Mouse (Mus musculus): ENCODE measurements at regions not wholly inside any gene's neighbourhood (a gene's known extent, or its start where the extent isn't known, plus 50 kb on each side); places are given as distances from the start of the nearest gene placed in this dataset.

DNA sequence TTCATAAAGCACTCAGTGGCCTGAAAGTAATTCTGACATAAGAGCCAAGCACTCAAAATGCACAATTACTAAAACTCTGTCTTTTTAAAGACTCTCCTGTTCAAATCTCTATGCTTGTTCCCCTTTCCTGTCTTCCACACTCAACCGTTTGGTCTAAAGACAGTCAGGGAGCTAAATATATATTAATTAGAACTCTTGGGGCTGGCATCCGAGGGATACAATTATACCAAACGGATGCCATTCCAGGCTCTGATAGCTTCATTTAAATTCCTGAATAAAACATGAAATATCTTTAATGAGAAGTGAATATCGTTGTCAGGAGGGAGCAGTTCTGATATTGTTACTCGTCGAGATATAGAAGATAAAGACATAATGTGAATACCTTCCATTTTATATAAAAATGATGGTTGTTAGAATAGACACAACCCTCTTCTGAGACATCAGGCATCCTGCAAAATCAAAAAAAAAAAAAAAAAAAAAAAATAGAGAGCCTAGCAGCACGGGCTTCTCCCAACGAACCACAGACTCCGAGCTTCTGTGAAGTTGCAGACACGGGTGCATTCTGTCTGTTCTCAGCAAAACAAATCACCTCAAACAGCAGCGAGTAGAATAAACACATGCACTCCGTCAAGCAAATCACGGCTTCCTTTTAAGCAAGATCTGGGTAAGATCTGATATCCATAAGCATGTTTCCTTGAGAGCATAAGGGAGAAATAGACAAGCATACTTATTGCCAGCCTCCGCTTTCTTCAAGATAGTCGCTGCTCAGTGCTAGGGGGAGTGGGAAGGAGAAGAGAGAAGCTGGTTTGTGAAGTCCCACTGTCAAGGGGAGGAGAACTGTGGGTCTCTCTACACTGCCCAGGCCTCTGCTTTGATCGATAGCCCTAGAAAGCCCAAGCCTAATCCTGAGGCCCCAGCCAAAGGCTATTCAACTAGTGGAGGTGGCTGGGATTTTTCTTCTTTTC, 363.0 kb downstream of the Mctp2 start:
- DNase-seq (ENCODE audit: low read depth): peak; percentile 71
- TF ChIP-seq CTCF (IDR thresholded peaks at IDR 0.05; ENCODE audit: borderline replicate concordance, extremely low read depth, insufficient read depth, insufficient read length): no peak
- no peak for TF ChIP-seq POLR2A (IDR thresholded peaks at IDR 0.05; ENCODE audit: borderline replicate concordance, extremely low read depth, insufficient read depth, insufficient read length, poor library complexity, severe bottlenecking)

- TF ChIP-seq CTCF (IDR thresholded peaks at IDR 0.05; ENCODE audit: borderline replicate concordance, extremely low read depth, insufficient read depth, insufficient read length): no peak
- no peak for TF ChIP-seq POLR2A (IDR thresholded peaks at IDR 0.05; ENCODE audit: borderline replicate concordance, extremely low read depth, insufficient read depth, insufficient read length, poor library complexity, severe bottlenecking)
Observed at GRCm38 (mm10) chr7:71937731-71938130, 368.7 kb downstream of the Mctp2 start.

GRCm38 (mm10) chr7:71936690-71937089, 369.7 kb downstream of the Mctp2 start:
- DNase-seq (ENCODE audit: low read depth): no peak
- no peak for TF ChIP-seq CTCF (IDR thresholded peaks at IDR 0.05; ENCODE audit: borderline replicate concordance, extremely low read depth, insufficient read depth, insufficient read length)
- TF ChIP-seq POLR2A (IDR thresholded peaks at IDR 0.05; ENCODE audit: borderline replicate concordance, extremely low read depth, insufficient read depth, insufficient read length, poor library complexity, severe bottlenecking): no peak

More at GRCm38 (mm10) chr7:71937731-71938130, 368.7 kb downstream of the Mctp2 start:
- DNase-seq (ENCODE audit: low read depth): no peak

Data from brain, embryonic 14.5 days (tissue).